Mouse (Mus musculus) cerebellum, adult (tissue): ENCODE data around the gene Hspb8.

Experiments used
- ATAC-seq: cut with Nextera tagmentation; 2 replicates; pipeline ENCODE4 v1.9.2; 2017; ENCODE audit warnings: mild to moderate bottlenecking, moderate library complexity, mixed read lengths; ENCODE audit not compliant: insufficient number of reproducible peaks, low FRiP score, low TSS enrichment

The Hspb8 gene

GRCm38 (mm10) chr5:116422699-116423201 lies at the start of gene Hspb8:
Hspb8 (minus strand) TSS chr5:116422864.
- ATAC-seq = peak; percentile 77

- ATAC-seq = no peak
Observed at GRCm38 (mm10) chr5:116461354-116462042, 38.8 kb upstream of the Hspb8 start.

DNA sequence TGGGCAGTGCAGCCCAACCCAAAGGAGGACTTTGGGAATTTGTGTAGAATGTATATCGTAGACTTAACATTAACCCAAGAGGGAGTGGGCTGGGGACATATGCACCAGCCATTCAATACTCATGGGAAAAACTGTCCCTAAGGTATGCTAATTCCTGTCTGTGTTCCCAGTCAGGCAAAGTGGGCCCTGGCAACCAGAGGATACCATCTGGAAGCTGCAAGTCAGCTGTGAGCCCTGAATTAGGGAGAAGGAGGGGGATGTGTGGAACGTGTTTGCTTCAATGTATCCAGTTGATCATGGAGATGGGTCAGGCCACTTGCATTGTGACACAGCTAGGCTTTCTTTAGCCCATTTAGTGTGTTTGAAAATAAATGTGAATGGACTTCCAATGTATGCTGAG lies 37.3 kb upstream of the Hspb8 start:
- no peak for ATAC-seq

GRCm38 (mm10) chr5:116457791-116458190 lies 35.1 kb upstream of the Hspb8 start:
- ATAC-seq = no peak

DNA sequence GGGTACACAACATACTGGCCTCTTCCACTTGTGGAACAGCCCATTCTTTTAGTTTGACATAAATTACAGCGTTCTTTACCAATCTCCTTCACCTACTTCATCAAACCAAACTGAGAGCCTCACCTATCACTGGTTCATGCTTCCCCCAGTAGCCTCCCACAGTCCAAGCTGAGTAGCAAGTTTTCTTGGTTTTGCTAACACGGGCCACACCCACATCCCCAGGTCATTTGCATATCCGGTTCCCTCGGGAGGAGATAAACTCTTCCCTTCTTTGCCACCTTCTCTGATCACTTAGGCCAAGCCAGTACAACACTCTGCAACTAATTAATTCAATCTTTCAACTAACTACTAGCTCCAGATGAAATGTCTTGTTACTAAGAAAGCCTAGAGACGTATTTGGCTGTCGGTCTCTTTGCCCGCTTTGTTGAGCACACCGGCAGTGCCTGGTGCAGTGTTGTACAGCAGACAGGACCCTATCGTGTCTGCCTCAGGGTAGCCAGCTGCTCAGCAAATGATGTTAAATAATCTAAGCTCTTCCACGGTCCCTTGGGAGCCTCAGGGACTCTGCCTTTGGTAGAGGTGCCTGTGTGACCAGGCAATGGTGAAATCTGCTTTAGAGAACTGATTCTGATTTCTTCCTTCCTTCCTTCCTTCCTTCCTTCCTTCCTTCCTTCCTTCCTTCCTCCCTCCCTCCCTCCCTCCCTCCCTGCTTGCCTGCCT lies 34.3 kb upstream of the Hspb8 start:
- no peak for ATAC-seq

DNA sequence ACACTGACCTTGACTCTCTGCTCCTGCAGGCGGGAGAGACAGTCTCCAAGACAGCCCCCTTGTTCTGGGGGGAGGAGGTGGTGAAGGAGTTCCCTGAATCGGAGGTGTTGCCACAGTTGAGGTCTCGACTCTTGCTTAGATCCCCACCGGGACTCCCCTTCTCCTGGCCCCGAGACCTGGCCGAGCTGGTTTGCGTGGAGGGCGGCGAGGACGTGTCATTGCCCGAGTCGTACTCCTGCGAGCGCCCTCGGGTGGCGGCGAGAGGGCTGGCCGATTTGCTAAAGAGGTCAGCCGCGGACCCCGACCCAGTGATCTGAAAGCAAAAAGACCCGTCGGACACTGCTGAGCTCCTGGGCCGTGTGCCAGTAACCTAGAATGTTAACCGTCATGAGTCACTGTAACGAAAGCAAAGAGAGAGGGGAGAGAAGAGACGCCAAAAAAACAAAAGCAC lies 30.8 kb upstream of the Hspb8 start:
- ATAC-seq = no peak

- no peak for ATAC-seq
Observed at GRCm38 (mm10) chr5:116450901-116451300, 28.2 kb upstream of the Hspb8 start.

- ATAC-seq = no peak
Observed at GRCm38 (mm10) chr5:116449522-116450225, 27.0 kb upstream of the Hspb8 start.

DNA sequence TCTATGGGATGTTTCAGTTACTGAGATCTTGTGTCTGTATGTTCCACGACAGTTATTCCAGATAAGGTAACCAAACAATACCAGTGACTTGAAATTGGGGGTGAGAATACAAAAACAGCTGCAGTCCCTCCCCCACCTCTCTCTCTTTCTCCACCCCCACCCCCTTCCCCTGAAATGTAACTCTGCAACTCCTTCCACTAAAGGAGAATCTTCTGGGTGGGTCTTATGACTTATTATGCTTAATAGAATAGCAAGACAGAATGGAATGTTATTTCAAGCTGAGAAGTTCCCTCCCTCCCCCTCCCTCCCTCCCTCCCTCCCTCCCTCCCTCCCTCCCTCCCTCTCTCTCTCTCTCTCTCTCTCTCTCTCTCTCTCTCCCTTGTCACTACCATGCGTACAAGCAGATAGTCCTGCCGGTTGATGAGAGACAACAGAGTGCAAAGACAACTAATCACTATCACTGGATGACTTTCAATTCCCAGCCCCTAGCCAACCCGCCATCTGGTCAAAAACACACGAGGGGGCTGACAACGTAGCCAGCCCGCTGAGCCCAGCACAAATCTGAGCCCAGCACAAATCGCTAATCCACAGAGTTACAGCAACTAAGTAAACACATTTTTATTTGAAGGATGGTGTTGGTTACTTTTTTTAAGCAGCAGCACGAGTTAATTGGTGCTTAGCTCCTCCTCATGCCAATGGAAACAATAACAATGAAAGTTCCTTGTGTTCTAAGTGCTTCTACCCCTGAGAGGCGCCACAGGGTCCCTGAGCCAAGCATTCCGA lies 25.9 kb upstream of the Hspb8 start:
- no peak for ATAC-seq

- no peak for ATAC-seq
Observed at GRCm38 (mm10) chr5:116447821-116448350, 25.2 kb upstream of the Hspb8 start.

- ATAC-seq = no peak
Observed at GRCm38 (mm10) chr5:116446552-116446951, 23.9 kb upstream of the Hspb8 start.

GRCm38 (mm10) chr5:116445634-116446367 lies 23.1 kb upstream of the Hspb8 start:
- no peak for ATAC-seq

GRCm38 (mm10) chr5:116444517-116444916 lies 21.9 kb upstream of the Hspb8 start:
- ATAC-seq = no peak

- peak; percentile 89 for ATAC-seq
Observed at GRCm38 (mm10) chr5:116443459-116443940, 20.8 kb upstream of the Hspb8 start.

DNA sequence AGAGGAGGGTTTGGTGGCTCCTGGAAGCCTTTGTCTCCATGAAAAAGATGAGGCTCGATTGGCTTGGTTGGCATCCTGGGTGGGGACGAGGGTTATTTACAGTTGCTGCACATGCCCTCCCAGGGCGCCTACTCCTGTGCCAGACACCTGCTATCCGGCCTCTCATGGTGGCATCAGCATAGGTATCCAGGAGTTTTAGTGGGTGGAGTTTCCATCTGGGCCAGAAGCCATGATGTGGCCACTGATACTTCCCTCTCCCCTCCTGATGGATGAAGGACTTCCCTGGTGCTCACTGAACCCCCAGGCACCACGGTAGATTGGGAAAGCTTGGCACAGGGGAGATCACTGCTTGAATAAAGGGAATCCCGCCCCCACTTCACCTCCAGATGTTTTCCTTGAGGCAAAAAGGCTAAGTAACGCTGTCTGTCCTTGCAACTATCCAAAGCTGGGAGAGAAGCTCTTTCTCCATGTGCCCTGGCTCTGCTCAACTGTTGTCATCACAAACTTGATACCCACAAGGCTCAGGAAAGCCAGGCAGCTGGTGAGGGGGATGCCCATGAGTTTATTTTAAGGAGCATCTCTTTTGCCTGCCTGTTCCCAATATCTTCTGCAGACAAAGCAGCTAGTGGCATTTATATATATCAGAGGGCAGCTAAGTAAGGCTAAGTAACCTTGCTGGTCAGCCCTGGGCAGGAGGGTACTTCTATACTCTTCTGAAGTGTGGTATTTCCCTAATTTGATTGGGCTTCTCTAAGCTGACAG lies 20.2 kb upstream of the Hspb8 start:
- ATAC-seq = no peak

GRCm38 (mm10) chr5:116440251-116440650 lies 17.6 kb upstream of the Hspb8 start:
- ATAC-seq = no peak

DNA sequence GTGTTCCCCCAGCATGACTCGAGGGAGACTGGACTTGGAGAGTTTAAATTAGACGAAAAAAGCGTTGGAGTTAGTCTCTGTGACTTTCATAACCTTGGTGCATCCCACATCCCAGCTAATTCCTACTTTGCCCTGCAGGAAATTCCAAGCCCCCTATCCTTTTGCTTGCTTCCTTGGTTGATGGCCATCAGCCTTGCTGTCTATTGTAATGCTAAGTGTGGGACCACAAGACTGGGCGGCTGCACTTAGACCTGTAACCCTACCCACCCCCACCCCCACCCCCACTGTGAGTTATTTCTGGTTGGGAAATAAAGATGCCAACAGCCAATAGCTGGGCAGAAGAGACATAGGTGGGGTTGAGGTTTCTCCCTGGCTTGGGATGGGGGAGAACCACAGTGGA lies 15.7 kb upstream of the Hspb8 start:
- no peak for ATAC-seq

- no peak for ATAC-seq
Observed at GRCm38 (mm10) chr5:116436117-116436516, 13.5 kb upstream of the Hspb8 start.
